Mouse (Mus musculus): ENCODE results near the gene Ank3.

GRCm38 (mm10) chr10:69652660-69653059 is 254.1 kb downstream of the Ank3 start:
- TF ChIP-seq CTCF (IDR thresholded peaks at IDR 0.05; ENCODE audit: low read depth) = no peak
- no peak for TF ChIP-seq EP300 (IDR thresholded peaks at IDR 0.05; ENCODE audit: low read depth)
